Mouse (Mus musculus) G1E (cell line): Measurements from ENCODE around the gene Tfeb.

Experiments
- CTCF ChIP-seq: IDR thresholded peaks from 2 replicates; pipeline ENCODE4 v1.5.1; 2012; ENCODE audit warnings: low read depth, low read length, inconsistent platforms, mixed read lengths
- GATA1 ChIP-seq: IDR thresholded peaks from 2 replicates; pipeline ENCODE4 v1.6.1; 2012; ENCODE audit warnings: borderline replicate concordance, low read length, inconsistent platforms, mixed read lengths
- TAL1 ChIP-seq: conservative IDR thresholded peaks from 2 replicates; pipeline ENCODE4 v1.6.1; 2012; ENCODE audit warnings: low read depth, low read length, inconsistent platforms, mixed read lengths

DNA sequence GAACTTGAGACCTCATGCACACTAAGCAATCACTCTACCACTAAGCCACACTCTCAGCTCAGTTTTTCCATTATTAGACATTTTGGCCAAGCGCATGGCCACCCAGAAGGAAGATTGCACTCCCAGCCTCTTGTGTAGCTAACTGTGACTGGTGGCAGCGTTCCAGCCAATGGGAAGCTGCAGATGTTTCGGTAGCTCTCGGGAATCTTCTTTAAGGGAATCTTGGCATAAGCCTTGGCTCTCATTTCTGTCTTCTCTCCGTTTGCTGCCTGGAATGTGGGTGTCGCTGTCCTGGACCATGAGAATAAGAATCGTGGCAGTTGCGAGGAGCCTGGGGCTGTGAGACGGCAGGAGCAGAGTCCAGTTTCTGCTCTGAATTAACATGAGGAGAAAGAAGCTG is 69.4 kb downstream of the Tfeb start:
- no peak for TF ChIP-seq CTCF
- TF ChIP-seq TAL1, result no peak
- TF ChIP-seq GATA1, result no peak
